Mouse (Mus musculus): ENCODE data around the gene Prom2. TPM values are rescaled to one million over a fixed set of nuclear protein-coding genes. Genes with fewer than 3 reads are reported as not detected.

The Prom2 gene
- polyA plus RNA-seq, 1 experiment from 2014 or later, result 0.53 TPM

GRCm38 (mm10) chr2:127483001-127483400 is 58.3 kb downstream of the Prom2 start:
- Histone ChIP-seq H3K27me3 (replicated peaks; ENCODE audit: insufficient read depth, low read length) (peaks cover 37% of the 10 kb centered on the region), H3K36me3 (ENCODE audit: insufficient read depth, low read length) (no peaks in the 10 kb centered on the region), H3K4me2 (replicated peaks; ENCODE audit: low read depth, low read length) (peak overlapping the region; percentile 87), H3K9me3 (ENCODE audit: low read length) (no peaks in the 10 kb centered on the region), H3K4me1 (ENCODE audit: insufficient read depth, low read depth, low read length) (no peaks in the 10 kb centered on the region; the same call in 1 of the 2 replicates), H3K9ac (replicated peaks; ENCODE audit: low read depth) (no peak overlapping the region), H3K27ac (ENCODE audit: low read length) (no peak overlapping the region), H3K4me3 (ENCODE audit: low read depth, low read length) (peak overlapping the region; percentile 49)
- DNase-seq (ENCODE audit: low spot score) (peak; percentile 35), ATAC-seq (peak; percentile 37)
- WGBS, result under 1% methylated on average over 19 of the region's 21 CpGs
- TF ChIP-seq EP300 (IDR thresholded peaks at IDR 0.05) (no peak), CTCF (IDR thresholded peaks at IDR 0.05) (no peak)

GRCm38 (mm10) chr2:127482533-127482911 is 58.7 kb downstream of the Prom2 start:
- Histone ChIP-seq H3K27me3 (replicated peaks; ENCODE audit: insufficient read depth, low read length) (peaks cover 37% of the 10 kb centered on the region), H3K9ac (replicated peaks; ENCODE audit: low read depth) (no peak overlapping the region), H3K36me3 (ENCODE audit: insufficient read depth, low read length) (no peaks in the 10 kb centered on the region), H3K4me3 (ENCODE audit: low read depth, low read length) (peak overlapping the region; percentile 49), H3K9me3 (ENCODE audit: low read length) (no peaks in the 10 kb centered on the region), H3K27ac (ENCODE audit: low read length) (no peak overlapping the region), H3K4me2 (replicated peaks; ENCODE audit: low read depth, low read length) (peak overlapping the region; percentile 87), H3K4me1 (ENCODE audit: insufficient read depth, low read depth, low read length) (no peaks in the 10 kb centered on the region; the same call in 1 of the 2 replicates)
- WGBS, result 3% methylated on average over 20 of the region's 21 CpGs
- peak; percentile 77 for ATAC-seq
- peak; percentile 70 for DNase-seq (ENCODE audit: low spot score)
- TF ChIP-seq EP300 (IDR thresholded peaks at IDR 0.05), result no peak
- TF ChIP-seq CTCF (IDR thresholded peaks at IDR 0.05), result no peak

GRCm38 (mm10) chr2:127481841-127482532 is 59.3 kb downstream of the Prom2 start:
- Histone ChIP-seq H3K27me3 (replicated peaks; ENCODE audit: insufficient read depth, low read length) (peaks cover 37% of the 10 kb centered on the region), H3K4me3 (ENCODE audit: low read depth, low read length) (peak overlapping the region; percentile 49), H3K9me3 (ENCODE audit: low read length) (no peaks in the 10 kb centered on the region), H3K4me2 (replicated peaks; ENCODE audit: low read depth, low read length) (peak overlapping the region; percentile 87), H3K36me3 (ENCODE audit: insufficient read depth, low read length) (no peaks in the 10 kb centered on the region), H3K27ac (ENCODE audit: low read length) (peak overlapping the region; percentile 15; the same call in 1 of the 2 replicates), H3K4me1 (ENCODE audit: insufficient read depth, low read depth, low read length) (no peaks in the 10 kb centered on the region; the same call in 1 of the 2 replicates), H3K9ac (replicated peaks; ENCODE audit: low read depth) (0 out of 2 replicates have a peak overlapping the region, but pooled peaks have one; percentile 23)
- TF ChIP-seq EP300 (IDR thresholded peaks at IDR 0.05) (no peak), CTCF (IDR thresholded peaks at IDR 0.05) (peak; percentile 32)
- peak; percentile 28; the same call in 1 of the 2 replicates for ATAC-seq
- DNase-seq (ENCODE audit: low spot score), result no peak
- 2% methylated on average over 31 of the region's 59 CpGs for WGBS

- Histone ChIP-seq H3K27me3 (replicated peaks; ENCODE audit: insufficient read depth, low read length) (peaks cover 37% of the 10 kb centered on the region), H3K4me3 (ENCODE audit: low read depth, low read length) (no peak overlapping the region), H3K9ac (replicated peaks; ENCODE audit: low read depth) (no peak overlapping the region), H3K4me1 (ENCODE audit: insufficient read depth, low read depth, low read length) (no peaks in the 10 kb centered on the region; the same call in 1 of the 2 replicates), H3K9me3 (ENCODE audit: low read length) (no peaks in the 10 kb centered on the region), H3K27ac (ENCODE audit: low read length) (no peak overlapping the region), H3K36me3 (ENCODE audit: insufficient read depth, low read length) (no peaks in the 10 kb centered on the region), H3K4me2 (replicated peaks; ENCODE audit: low read depth, low read length) (no peak overlapping the region)
- ATAC-seq, result no peak
- TF ChIP-seq CTCF (IDR thresholded peaks at IDR 0.05), result no peak
- no peak for TF ChIP-seq EP300 (IDR thresholded peaks at IDR 0.05)
- no peak for DNase-seq (ENCODE audit: low spot score)
- 54% methylated on average over 10 of the region's 10 CpGs for WGBS
Measured at GRCm38 (mm10) chr2:127479763-127480162, 61.5 kb downstream of the Prom2 start.

GRCm38 (mm10) chr2:127479210-127479609 is 62.1 kb downstream of the Prom2 start:
- Histone ChIP-seq H3K27me3 (replicated peaks; ENCODE audit: insufficient read depth, low read length) (peaks cover 32% of the 10 kb centered on the region), H3K9me3 (ENCODE audit: low read length) (no peaks in the 10 kb centered on the region), H3K4me2 (replicated peaks; ENCODE audit: low read depth, low read length) (no peak overlapping the region), H3K36me3 (ENCODE audit: insufficient read depth, low read length) (no peaks in the 10 kb centered on the region), H3K4me1 (ENCODE audit: insufficient read depth, low read depth, low read length) (no peaks in the 10 kb centered on the region; the same call in 1 of the 2 replicates), H3K9ac (replicated peaks; ENCODE audit: low read depth) (no peak overlapping the region), H3K4me3 (ENCODE audit: low read depth, low read length) (no peak overlapping the region), H3K27ac (ENCODE audit: low read length) (no peak overlapping the region)
- no peak for DNase-seq (ENCODE audit: low spot score)
- TF ChIP-seq EP300 (IDR thresholded peaks at IDR 0.05) (no peak), CTCF (IDR thresholded peaks at IDR 0.05) (no peak)
- ATAC-seq, result no peak
- WGBS, result 59% methylated on average over 4 of the region's 4 CpGs

Other genes with a start within 250 kb of the Prom2 start
- 3.6 and 4.3 TPM in 2 replicates for gene Dusp2, start 205.3 kb downstream of the Prom2 start, polyA plus RNA-seq (2015; fragmentation: Nextera tagmentation; extraction: Ambion mirVana)
- gene Astl, start 202.8 kb downstream of the Prom2 start, polyA plus RNA-seq (2015; fragmentation: Nextera tagmentation; extraction: Ambion mirVana), result not detected in 2 replicates
- 0.10 and 0.30 TPM in 2 replicates for gene Adra2b, start 178.3 kb downstream of the Prom2 start, polyA plus RNA-seq (2015; fragmentation: Nextera tagmentation; extraction: Ambion mirVana)
- 0.21 and 0.23 TPM in 2 replicates for gene Gpat2, start 116.3 kb downstream of the Prom2 start, polyA plus RNA-seq (2015; fragmentation: Nextera tagmentation; extraction: Ambion mirVana)
- 17.0 and 20.0 TPM in 2 replicates for gene Fahd2a, start 96.9 kb downstream of the Prom2 start, polyA plus RNA-seq (2015; fragmentation: Nextera tagmentation; extraction: Ambion mirVana)
- 0.63 and 1.1 TPM in 2 replicates for gene Kcnip3, start 19.4 kb downstream of the Prom2 start, polyA plus RNA-seq (2015; fragmentation: Nextera tagmentation; extraction: Ambion mirVana)
- gene Zfp661, start 45.6 kb upstream of the Prom2 start, polyA plus RNA-seq (2015; fragmentation: Nextera tagmentation; extraction: Ambion mirVana), result 2.0 and 2.1 TPM in 2 replicates
- 64.1 and 70.1 TPM in 2 replicates for gene Mrps5, start 45.8 kb upstream of the Prom2 start, polyA plus RNA-seq (2015; fragmentation: Nextera tagmentation; extraction: Ambion mirVana)
- 49.5 and 49.8 TPM in 2 replicates for gene Mal, start 115.2 kb upstream of the Prom2 start, polyA plus RNA-seq (2015; fragmentation: Nextera tagmentation; extraction: Ambion mirVana)
- gene Mall, start 188.5 kb upstream of the Prom2 start, polyA plus RNA-seq (2015; fragmentation: Nextera tagmentation; extraction: Ambion mirVana), result 4.1 and 5.8 TPM in 2 replicates
- 21.5 and 22.6 TPM in 2 replicates for gene Nphp1, start 247.4 kb upstream of the Prom2 start, polyA plus RNA-seq (2015; fragmentation: Nextera tagmentation; extraction: Ambion mirVana)